Mouse (Mus musculus) hindbrain, embryonic 12.5 days (tissue): ENCODE measurements around the gene Gm43064. TPM values are rescaled to one million over a fixed set of nuclear protein-coding genes. Genes with fewer than 3 reads are reported as not detected.

Experiments used
- ATAC-seq: fragments of 200-750 bp; cut with Nextera tagmentation; 2 replicates; pipeline ENCODE4 v1.8.0; 2017; ENCODE audit warnings: moderate TSS enrichment; ENCODE audit not compliant: low FRiP score
- H3K27ac ChIP-seq: fragments of 300-500 bp; sonication (generic); 2 replicates; pipeline ENCODE4 v1.5.1; 2016; ENCODE audit warnings: mild to moderate bottlenecking
- H3K27me3 ChIP-seq: fragments of 300-500 bp; sonication (generic); 2 replicates; pipeline ENCODE4 v1.6.1; 2016; ENCODE audit warnings: mild to moderate bottlenecking
- H3K36me3 ChIP-seq: fragments of 300-500 bp; sonication (generic); 2 replicates; pipeline ENCODE4 v1.6.1; 2016; ENCODE audit warnings: mild to moderate bottlenecking
- H3K4me1 ChIP-seq: fragments of 300-500 bp; sonication (generic); 2 replicates; pipeline ENCODE4 v1.6.1; 2016
- H3K4me2 ChIP-seq: fragments of 300-500 bp; sonication (generic); replicated peaks from 2 replicates; pipeline ENCODE4 v1.6.1; 2016; ENCODE audit warnings: mild to moderate bottlenecking
- H3K4me3 ChIP-seq: fragments of 300-500 bp; sonication (generic); 2 replicates; pipeline ENCODE4 v1.5.1; 2016; ENCODE audit warnings: mild to moderate bottlenecking
- H3K9ac ChIP-seq: fragments of 300-500 bp; sonication (generic); 2 replicates; pipeline ENCODE4 v1.6.1; 2016; ENCODE audit warnings: mild to moderate bottlenecking, moderate library complexity
- H3K9me3 ChIP-seq: fragments of 300-500 bp; sonication (generic); replicated peaks from 2 replicates; pipeline ENCODE4 v1.6.1; 2016; ENCODE audit warnings: mild to moderate bottlenecking
- WGBS: fragments of 180-500 bp; shearing (Covaris S2); methylation state at CpG from one replicate; pipeline ENCODE4 v1.1.7; 2016; 5-methylcytosine and 5-hydroxymethylcytosine counted together
- polyA plus RNA-seq: library from polyadenylated mRNA; unstranded; fragments of >200 nt; fragmentation: Nextera tagmentation; extraction: Ambion mirVana; gene quantifications from 2 replicates; pipeline ENCODE4 v1.2.1, GENCODE M21; 2016

Gene Gm43064
- polyA plus RNA-seq: 0.23 and 0.42 TPM in 2 replicates

DNA sequence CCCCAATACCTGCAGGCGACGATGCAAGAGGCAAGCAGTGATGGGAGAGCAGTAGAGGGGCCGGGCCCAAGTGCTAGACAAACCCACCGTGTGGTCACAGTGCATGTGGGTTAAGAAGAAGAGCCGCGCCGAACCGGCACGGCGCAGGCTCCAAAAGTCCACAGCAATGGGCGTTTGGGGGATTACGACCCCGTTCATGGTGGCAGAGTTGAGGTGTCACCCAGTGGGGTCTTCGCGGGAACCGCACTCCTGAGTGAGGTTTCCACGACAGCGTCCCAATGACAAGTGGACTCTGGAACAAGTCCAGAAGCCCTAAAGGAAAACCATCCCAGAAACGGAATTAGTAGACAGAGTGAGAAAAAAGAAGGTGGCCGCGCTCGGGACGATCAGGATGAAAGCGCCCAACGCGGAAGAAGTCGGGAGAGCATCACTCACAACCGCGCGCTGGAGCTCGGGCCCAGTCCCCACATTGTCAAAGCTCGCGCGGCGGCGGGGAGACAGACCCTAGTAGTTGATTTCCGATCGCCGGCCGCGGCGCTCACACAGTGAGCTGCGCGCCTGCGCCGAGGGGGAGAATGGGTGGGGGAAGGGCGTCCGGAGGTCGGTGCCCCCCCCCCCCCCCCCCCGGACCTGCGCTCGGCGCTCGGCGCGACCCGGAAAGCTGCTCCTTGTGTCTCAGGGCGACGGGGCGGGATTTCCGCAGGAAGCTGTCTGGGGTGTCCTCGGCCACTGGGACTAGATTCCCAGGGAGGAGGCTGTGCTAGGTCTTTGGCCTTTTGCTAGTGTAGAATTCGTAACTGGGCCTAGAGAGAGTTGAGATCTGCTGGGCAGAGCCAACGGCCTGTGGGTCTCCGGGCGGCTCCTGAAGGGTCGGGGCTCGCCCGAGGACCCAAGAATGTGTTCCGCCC, at the start of gene Gm43064, which contains the start of the genes Dclre1b and Ap4b1:
Gm43064 (plus strand) TSS at position 683 of the 908 bp plus-strand sequence.
Dclre1b (minus strand) TSS at position 554 of the 908 bp plus-strand sequence.
Ap4b1 (plus strand) TSS at position 630 of the 908 bp plus-strand sequence.
- peak within 1 kb of the TSS; percentile 91 for H3K27ac ChIP-seq
- H3K4me3 ChIP-seq: peak within 1 kb of the TSS; percentile 66
- peak within 1 kb of the TSS; percentile 86 for H3K9ac ChIP-seq
- peaks cover 14% of the 10 kb centered on the region for H3K4me1 ChIP-seq
- no peaks in the 10 kb centered on the region for H3K9me3 ChIP-seq
- peak; percentile 99 for ATAC-seq
- no peaks in the 10 kb centered on the region for H3K27me3 ChIP-seq
- under 1% methylated on average over 65 of the region's 70 CpGs for WGBS
- peaks cover 25% of the 10 kb centered on the region for H3K36me3 ChIP-seq
- peak within 1 kb of the TSS; percentile 68 for H3K4me2 ChIP-seq

DNA sequence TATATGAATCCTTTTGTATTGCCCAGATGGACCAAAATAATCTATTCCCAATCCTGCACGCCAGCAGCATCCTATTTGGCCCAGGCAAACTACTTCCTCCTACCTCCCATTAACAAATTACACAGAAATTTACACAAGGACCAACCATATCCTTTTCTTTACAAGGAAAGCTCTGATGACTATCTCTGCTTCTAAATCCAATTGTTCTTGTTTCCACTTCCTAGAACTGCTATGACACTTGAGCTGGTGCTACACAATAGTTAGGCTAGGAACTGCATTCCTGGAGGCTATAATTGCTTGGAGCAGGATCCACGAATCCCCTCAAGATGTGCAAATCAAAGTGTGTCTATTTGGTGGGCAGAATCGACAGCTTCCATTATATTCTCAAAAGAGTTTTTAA, 42.6 kb upstream of the Gm43064 start:
- Histone ChIP-seq H3K4me1 (no peaks in the 10 kb centered on the region), H3K27ac (no peak overlapping the region), H3K4me2 (no peak overlapping the region), H3K36me3 (peaks cover 37% of the 10 kb centered on the region), H3K4me3 (no peak overlapping the region), H3K27me3 (no peaks in the 10 kb centered on the region), H3K9ac (no peak overlapping the region), H3K9me3 (no peaks in the 10 kb centered on the region)
- ATAC-seq: no peak
- 76% methylated on average over 3 of the region's 3 CpGs for WGBS

GRCm38 (mm10) chr3:103771531-103772130, 37.7 kb upstream of the Gm43064 start:
- WGBS: 85% methylated on average over 9 of the region's 9 CpGs
- ATAC-seq: no peak

DNA sequence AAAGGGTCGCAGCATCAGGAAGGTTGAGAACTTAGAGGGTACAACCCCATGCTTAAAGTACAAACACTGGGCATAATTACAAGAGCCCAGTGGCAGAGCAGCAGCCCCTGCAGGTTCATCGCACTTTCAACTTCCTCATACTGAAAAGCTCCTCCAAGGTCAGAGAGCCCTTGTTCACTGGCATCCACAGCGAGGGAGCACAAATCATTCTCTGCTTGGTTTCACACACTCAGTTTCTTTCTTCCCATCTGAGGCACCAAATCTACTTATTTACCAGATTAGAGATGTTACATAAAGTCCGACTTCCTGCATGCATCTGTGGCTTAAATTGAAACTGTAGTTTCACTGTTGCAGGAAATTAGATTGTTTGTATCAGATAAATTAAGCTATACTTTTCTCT, 36.5 kb upstream of the Gm43064 start:
- Histone ChIP-seq H3K4me2 (no peak overlapping the region), H3K9me3 (no peaks in the 10 kb centered on the region), H3K4me3 (no peak overlapping the region), H3K4me1 (no peaks in the 10 kb centered on the region), H3K27ac (no peak overlapping the region), H3K27me3 (no peaks in the 10 kb centered on the region), H3K9ac (no peak overlapping the region), H3K36me3 (peaks cover 25% of the 10 kb centered on the region)
- no peak for ATAC-seq
- 93% methylated on average over 4 of the region's 4 CpGs for WGBS

More at GRCm38 (mm10) chr3:103771531-103772130, 37.7 kb upstream of the Gm43064 start:
- Histone ChIP-seq H3K27me3 (no peaks in the 10 kb centered on the region), H3K36me3 (peaks cover 13% of the 10 kb centered on the region), H3K4me1 (no peaks in the 10 kb centered on the region), H3K4me3 (no peak overlapping the region), H3K9ac (no peak overlapping the region), H3K27ac (no peak overlapping the region), H3K9me3 (no peaks in the 10 kb centered on the region), H3K4me2 (no peak overlapping the region)

GRCm38 (mm10) chr3:103773508-103773907, 35.9 kb upstream of the Gm43064 start:
- Histone ChIP-seq H3K27ac (no peak overlapping the region), H3K36me3 (peaks cover 23% of the 10 kb centered on the region)

GRCm38 (mm10) chr3:103774009-103774408, 35.4 kb upstream of the Gm43064 start:
- Histone ChIP-seq H3K4me3 (no peak overlapping the region), H3K9me3 (no peaks in the 10 kb centered on the region), H3K36me3 (peaks cover 19% of the 10 kb centered on the region), H3K27me3 (no peaks in the 10 kb centered on the region), H3K9ac (no peak overlapping the region), H3K27ac (no peak overlapping the region), H3K4me1 (no peaks in the 10 kb centered on the region), H3K4me2 (no peak overlapping the region)
- 87% methylated on average over 15 of the region's 15 CpGs for WGBS
- no peak for ATAC-seq

More at GRCm38 (mm10) chr3:103773508-103773907, 35.9 kb upstream of the Gm43064 start:
- WGBS: 92% methylated on average over 3 of the region's 3 CpGs
- no peak for ATAC-seq
- Histone ChIP-seq H3K4me3 (no peak overlapping the region), H3K9me3 (no peaks in the 10 kb centered on the region), H3K4me2 (no peak overlapping the region), H3K27me3 (no peaks in the 10 kb centered on the region), H3K9ac (no peak overlapping the region), H3K4me1 (no peaks in the 10 kb centered on the region)

GRCm38 (mm10) chr3:103777940-103778339, 31.4 kb upstream of the Gm43064 start:
- Histone ChIP-seq H3K4me3 (no peak overlapping the region), H3K9ac (no peak overlapping the region), H3K27me3 (no peaks in the 10 kb centered on the region), H3K27ac (no peak overlapping the region), H3K36me3 (peaks cover 14% of the 10 kb centered on the region), H3K4me1 (no peaks in the 10 kb centered on the region), H3K9me3 (no peaks in the 10 kb centered on the region), H3K4me2 (no peak overlapping the region)
- ATAC-seq: no peak
- WGBS: 93% methylated on average over 11 of the region's 11 CpGs

GRCm38 (mm10) chr3:103778660-103779059, 30.7 kb upstream of the Gm43064 start:
- no peaks in the 10 kb centered on the region for H3K27me3 ChIP-seq
- H3K9ac ChIP-seq: no peak overlapping the region
- H3K36me3 ChIP-seq: peaks cover 14% of the 10 kb centered on the region
- no peak for ATAC-seq
- H3K9me3 ChIP-seq: no peaks in the 10 kb centered on the region
- H3K4me2 ChIP-seq: no peak overlapping the region
- H3K4me3 ChIP-seq: no peak overlapping the region
- H3K27ac ChIP-seq: no peak overlapping the region
- 87% methylated on average over 6 of the region's 6 CpGs for WGBS
- no peaks in the 10 kb centered on the region for H3K4me1 ChIP-seq

GRCm38 (mm10) chr3:103779183-103779582, 30.2 kb upstream of the Gm43064 start:
- no peaks in the 10 kb centered on the region for H3K4me1 ChIP-seq
- H3K27me3 ChIP-seq: no peaks in the 10 kb centered on the region
- ATAC-seq: no peak
- H3K4me3 ChIP-seq: no peak overlapping the region
- H3K9me3 ChIP-seq: no peaks in the 10 kb centered on the region
- H3K36me3 ChIP-seq: peaks cover 14% of the 10 kb centered on the region
- H3K4me2 ChIP-seq: no peak overlapping the region
- no peak overlapping the region for H3K27ac ChIP-seq
- H3K9ac ChIP-seq: no peak overlapping the region
- 91% methylated on average over 7 of the region's 7 CpGs for WGBS

DNA sequence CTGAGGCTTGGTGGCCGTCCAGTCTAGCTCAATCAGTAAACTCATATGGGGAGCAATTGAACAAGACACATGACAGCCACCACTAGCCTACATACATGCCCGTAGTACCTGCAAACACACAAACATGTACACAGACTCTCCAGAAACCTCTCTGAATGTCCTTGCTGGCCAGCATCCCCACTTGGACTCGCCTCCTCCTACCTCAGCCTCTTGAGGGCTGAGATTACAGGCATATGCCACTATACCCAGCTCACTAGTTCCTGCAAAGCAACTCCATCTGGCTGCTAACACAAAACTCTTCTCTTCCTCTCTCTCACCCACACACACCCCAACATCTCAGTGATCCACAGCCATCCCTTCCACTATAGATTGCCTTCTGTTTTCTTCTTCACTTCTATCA, 29.1 kb upstream of the Gm43064 start:
- no peak for ATAC-seq

DNA sequence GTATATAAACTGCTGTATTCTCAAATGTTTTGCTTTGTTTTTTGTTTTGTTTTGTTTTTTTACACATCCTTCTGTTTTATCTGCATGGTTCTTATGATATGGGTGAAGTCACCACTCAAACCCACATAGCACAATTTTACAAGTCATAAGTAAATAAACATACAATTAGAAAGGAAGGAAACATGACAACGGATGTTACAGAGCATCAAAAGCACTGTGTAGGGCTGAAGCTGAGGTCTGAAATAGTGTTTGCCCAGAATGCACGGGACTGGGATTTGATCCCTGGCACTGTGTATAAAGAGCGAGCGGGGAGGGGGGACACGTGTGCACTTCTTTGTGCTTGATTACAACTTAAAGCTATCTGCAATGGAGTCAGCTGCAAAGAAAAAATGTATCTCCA, 28.6 kb upstream of the Gm43064 start:
- no peak overlapping the region for H3K27ac ChIP-seq
- H3K4me2 ChIP-seq: no peak overlapping the region
- H3K4me3 ChIP-seq: no peak overlapping the region
- peaks cover 14% of the 10 kb centered on the region for H3K36me3 ChIP-seq
- no peaks in the 10 kb centered on the region for H3K9me3 ChIP-seq
- no peaks in the 10 kb centered on the region for H3K27me3 ChIP-seq
- ATAC-seq: no peak
- WGBS: 88% methylated on average over 5 of the region's 5 CpGs
- H3K9ac ChIP-seq: no peak overlapping the region
- no peaks in the 10 kb centered on the region for H3K4me1 ChIP-seq

More for the DNA sequence above, 29.1 kb upstream of the Gm43064 start:
- Histone ChIP-seq H3K9me3 (no peaks in the 10 kb centered on the region), H3K4me3 (no peak overlapping the region), H3K36me3 (peaks cover 14% of the 10 kb centered on the region), H3K9ac (no peak overlapping the region), H3K4me1 (no peaks in the 10 kb centered on the region), H3K4me2 (no peak overlapping the region), H3K27ac (no peak overlapping the region), H3K27me3 (no peaks in the 10 kb centered on the region)
- WGBS: 87% methylated on average over 3 of the region's 3 CpGs

- no peak overlapping the region for H3K9ac ChIP-seq
- ATAC-seq: no peak
- no peaks in the 10 kb centered on the region for H3K27me3 ChIP-seq
- 90% methylated on average over 4 of the region's 4 CpGs for WGBS
- H3K36me3 ChIP-seq: peaks cover under 1% of the 10 kb centered on the region; the same call in 1 of the 2 replicates
- no peaks in the 10 kb centered on the region for H3K4me1 ChIP-seq
- no peaks in the 10 kb centered on the region for H3K9me3 ChIP-seq
- no peak overlapping the region for H3K27ac ChIP-seq
- no peak overlapping the region for H3K4me2 ChIP-seq
- no peak overlapping the region for H3K4me3 ChIP-seq
These were observed 26.3 kb upstream of the Gm43064 start for GRCm38 (mm10) chr3:103782844-103783609.
